Comparison of ENCODE assay signal across 9 mouse cellular contexts in the genomic region with DNA sequence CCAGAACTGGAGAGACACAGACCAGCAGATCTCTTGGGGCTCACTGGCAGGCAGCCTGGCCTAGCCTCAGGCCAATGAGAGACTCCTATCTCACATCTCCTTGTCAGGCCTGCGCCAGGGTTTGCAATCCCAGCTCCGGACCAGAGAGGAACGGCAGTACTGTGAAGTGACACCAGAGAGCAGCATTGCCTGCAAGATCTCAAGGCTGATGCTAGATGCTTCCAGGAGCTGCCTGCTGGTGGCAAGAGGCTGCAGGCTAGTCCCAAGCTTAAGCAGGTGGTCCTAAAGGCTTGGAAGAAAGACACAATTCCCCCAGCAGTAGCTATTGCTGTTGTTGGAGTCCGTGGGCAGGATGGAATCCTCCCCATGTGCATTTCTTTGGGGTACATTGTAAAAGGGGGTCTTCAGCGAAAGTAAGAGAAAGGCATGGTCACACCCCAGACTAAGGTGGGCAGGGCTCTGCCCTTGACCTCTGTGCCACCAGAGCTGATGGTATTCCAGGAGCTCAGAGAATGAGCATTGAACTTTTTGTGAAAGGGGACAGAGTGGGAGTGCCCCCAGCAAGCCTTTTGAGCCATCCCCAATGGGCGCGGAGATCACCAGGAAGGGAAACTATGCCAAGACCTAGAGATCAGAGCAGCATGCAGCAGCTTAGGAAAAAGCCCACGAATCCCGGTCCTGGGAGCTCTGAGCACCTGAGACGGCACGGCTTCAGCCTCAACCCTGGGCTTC. TPM values are rescaled to one million over a fixed set of nuclear protein-coding genes. Genes with fewer than 3 reads are reported as not detected.
A peak's percentile ranks its signal among the peaks of the same experiment; 100 is the strongest.
DNase-seq lines count a peak whose midpoint lies in the region; ATAC-seq and TF ChIP-seq lines count a peak whose summit lies in the region.
"Had no signal": no experiment of that assay in that cellular context is flagged by ENCODE, and none has a peak within 500 bp of the region (broad histone marks: within the 10 kb centered on the region; RNA-seq: fewer than 3 reads in every experiment).

No protein-coding gene starts in this region.

- H3K36me3 ChIP-seq in heart, embryonic 12.5 days = no peaks in the 10 kb centered on the region
- H3K36me3 ChIP-seq in forebrain, postnatal 0 days (ENCODE audit: insufficient read depth) = no peaks in the 10 kb centered on the region
- no peaks in the 10 kb centered on the region for H3K36me3 ChIP-seq in hindbrain, embryonic 12.5 days
- no peaks in the 10 kb centered on the region for H3K36me3 ChIP-seq in midbrain, embryonic 14.5 days (ENCODE audit: control insufficient read depth, insufficient read depth, low read length)

- no peak overlapping the region for H3K4me3 ChIP-seq in heart, embryonic 12.5 days
- no peak overlapping the region for H3K4me3 ChIP-seq in forebrain, postnatal 0 days (ENCODE audit: low read depth, low read length)
- H3K4me3 ChIP-seq in hindbrain, embryonic 12.5 days = no peak overlapping the region
- H3K4me3 ChIP-seq in midbrain, embryonic 14.5 days (replicated peaks; ENCODE audit: low read depth, low read length) = no peak overlapping the region
- H3K4me3 ChIP-seq: myocyte had no signal

- peaks cover 12% of the 10 kb centered on the region for H3K27me3 ChIP-seq in heart, embryonic 12.5 days (replicated peaks)
- H3K27me3 ChIP-seq in forebrain, postnatal 0 days (ENCODE audit: insufficient read depth, low read length) = no peaks in the 10 kb centered on the region
- no peaks in the 10 kb centered on the region for H3K27me3 ChIP-seq in hindbrain, embryonic 12.5 days
- H3K27me3 ChIP-seq in midbrain, embryonic 14.5 days (ENCODE audit: control insufficient read depth, insufficient read depth, low read length) = no peaks in the 10 kb centered on the region

- no peak overlapping the region for H3K9ac ChIP-seq in heart, embryonic 12.5 days
- no peak overlapping the region for H3K9ac ChIP-seq in forebrain, postnatal 0 days
- H3K9ac ChIP-seq in hindbrain, embryonic 12.5 days = no peak overlapping the region
- H3K9ac ChIP-seq in midbrain, embryonic 14.5 days (replicated peaks; ENCODE audit: low read length) = no peak overlapping the region

- ATAC-seq in heart, embryonic 12.5 days (ENCODE audit: insufficient number of reproducible peaks, low FRiP score) = no peak
- ATAC-seq in forebrain, postnatal 0 days = peak; percentile 95
- 0 out of 2 replicates have a peak, but pooled peaks have one; percentile 46 for ATAC-seq in hindbrain, embryonic 12.5 days (ENCODE audit: low FRiP score)
- ATAC-seq in midbrain, embryonic 14.5 days (ENCODE audit: low FRiP score, low TSS enrichment) = peak; percentile 66; the same call in 1 of the 2 replicates

- H3K27ac ChIP-seq in heart, embryonic 12.5 days (ENCODE audit: poor library complexity, severe bottlenecking) = no peak overlapping the region
- H3K27ac ChIP-seq in forebrain, postnatal 0 days (ENCODE audit: low read depth, low read length) = 0 out of 2 replicates have a peak overlapping the region, but pooled peaks have one; percentile 36
- no peak overlapping the region for H3K27ac ChIP-seq in hindbrain, embryonic 12.5 days
- H3K27ac ChIP-seq in midbrain, embryonic 14.5 days (replicated peaks; ENCODE audit: low read depth, low read length) = no peak overlapping the region

- peaks cover 5% of the 10 kb centered on the region for H3K9me3 ChIP-seq in heart, embryonic 12.5 days (replicated peaks)
- no peaks in the 10 kb centered on the region for H3K9me3 ChIP-seq in forebrain, postnatal 0 days (ENCODE audit: low read length)
- peaks cover 10% of the 10 kb centered on the region for H3K9me3 ChIP-seq in hindbrain, embryonic 12.5 days (replicated peaks)
- H3K9me3 ChIP-seq in midbrain, embryonic 14.5 days (ENCODE audit: control insufficient read depth, low read length) = no peaks in the 10 kb centered on the region

- peak; percentile 96 for DNase-seq in heart, adult 11 months
- peak; percentile 61 for DNase-seq in cerebellum, adult 11 months
- DNase-seq in forebrain, postnatal 0 days = peak; percentile 91
- DNase-seq in left cerebral cortex, adult 18-20 months (ENCODE audit: low spot score in 2 of 2) = peak; percentile 89
- DNase-seq in midbrain, embryonic 14.5 days = peak; percentile 92
- peak; percentile 31 to 61 for DNase-seq in spleen, adult 18-20 months

- TF ChIP-seq CTCF in forebrain, postnatal 0 days (IDR thresholded peaks at IDR 0.05; ENCODE audit: low read depth) = peak; percentile 100

- no peaks in the 10 kb centered on the region for H3K4me1 ChIP-seq in heart, embryonic 12.5 days (replicated peaks)
- no peaks in the 10 kb centered on the region for H3K4me1 ChIP-seq in forebrain, postnatal 0 days (ENCODE audit: insufficient read depth)
- H3K4me1 ChIP-seq in hindbrain, embryonic 12.5 days = 0 out of 2 replicates have a peak, but pooled peaks cover 3% of the 10 kb centered on the region
- no peaks in the 10 kb centered on the region for H3K4me1 ChIP-seq in midbrain, embryonic 14.5 days (ENCODE audit: control insufficient read depth, insufficient read depth, low read length)

- H3K4me2 ChIP-seq in heart, embryonic 12.5 days = no peak overlapping the region
- no peak overlapping the region for H3K4me2 ChIP-seq in forebrain, postnatal 0 days (ENCODE audit: low read depth)
- H3K4me2 ChIP-seq in hindbrain, embryonic 12.5 days (replicated peaks) = no peak overlapping the region
- no peak overlapping the region for H3K4me2 ChIP-seq in midbrain, embryonic 14.5 days (ENCODE audit: low read length)

- 43% methylated on average over 11 of the region's 11 CpGs for WGBS in heart, embryonic 12.5 days
- 47% methylated on average over 11 of the region's 11 CpGs for WGBS in forebrain, postnatal 0 days
- WGBS in hindbrain, embryonic 12.5 days = 54% methylated on average over 11 of the region's 11 CpGs
- WGBS in midbrain, embryonic 14.5 days = 47% methylated on average over 11 of the region's 11 CpGs

RNA-seq across cellular contexts. Expression of gene Sfxn1, which starts 42.3 kb away (rescaled TPM):
- 25.4 and 26.4 TPM in 2 replicates for polyA plus RNA-seq in heart, embryonic 12.5 days (2016; fragmentation: Nextera tagmentation; extraction: Ambion mirVana)
- 83.8 and 102 TPM in 2 replicates for total RNA-seq in forebrain, postnatal 0 days (2014; rRNA removed)
- 102 and 116 TPM in 2 replicates for polyA plus RNA-seq in forebrain, postnatal 0 days (2015; fragmentation: Nextera tagmentation; extraction: Ambion mirVana)
- polyA plus RNA-seq in hindbrain, embryonic 12.5 days (2016; fragmentation: Nextera tagmentation; extraction: Ambion mirVana) = 71.1 and 72.6 TPM in 2 replicates
- 10 to 100 TPM; 47.3 to 50.5 TPM for total RNA-seq in left cerebral cortex, adult 18-20 months (2021)
- polyA plus RNA-seq in midbrain, embryonic 14.5 days (2014; fragmentation: Nextera tagmentation; extraction: Ambion mirVana) = 107 and 115 TPM in 2 replicates

RNA-seq across cellular contexts. Expression of gene Drd1, which starts 58.5 kb away (rescaled TPM):
- polyA plus RNA-seq in heart, embryonic 12.5 days (2016; fragmentation: Nextera tagmentation; extraction: Ambion mirVana) = 0.12 TPM in 1 of 2 replicates, not detected in the other
- 9.8 and 19.7 TPM in 2 replicates for total RNA-seq in forebrain, postnatal 0 days (2014; rRNA removed)
- polyA plus RNA-seq in forebrain, postnatal 0 days (2015; fragmentation: Nextera tagmentation; extraction: Ambion mirVana) = 6.6 and 7.6 TPM in 2 replicates
- polyA plus RNA-seq in hindbrain, embryonic 12.5 days (2016; fragmentation: Nextera tagmentation; extraction: Ambion mirVana) = 1.4 and 1.9 TPM in 2 replicates
- 10 to 100 TPM; 38.5 to 52.1 TPM for total RNA-seq in left cerebral cortex, adult 18-20 months (2021)
- polyA plus RNA-seq in midbrain, embryonic 14.5 days (2014; fragmentation: Nextera tagmentation; extraction: Ambion mirVana) = 1.7 and 2.4 TPM in 2 replicates
- polyA plus RNA-seq: myocyte had no signal

Comparison
In these comparisons a context has a peak if more than half of its experiments do, and no peak if none do; other contexts are left out.
1. DNase-seq: peak in every context shown above with its lines; median percentile 96 in heart, adult 11 months; 92 in midbrain, embryonic 14.5 days; 91 in forebrain, postnatal 0 days; 89 in left cerebral cortex, adult 18-20 months; 61 in cerebellum, adult 11 months; 46 in spleen, adult 18-20 months.